Mouse (Mus musculus): ENCODE results near the gene Tor1a.
"Not testable (repeated sequence)": the region's sequence is repeated elsewhere in the genome, so short reads cannot be mapped to it uniquely, and the experiment has no call there.

The Tor1a gene

GRCm38 (mm10) chr2:30954797-30955196, 12.9 kb downstream of the Tor1a start:
- no peak for DNase-seq (ENCODE audit: low spot score)

GRCm38 (mm10) chr2:30952824-30953490, 14.8 kb downstream of the Tor1a start, which contains the start of gene Tor1b:
Tor1b (plus strand) TSS chr2:30952959.
- peak; percentile 95 for DNase-seq (ENCODE audit: low spot score)

GRCm38 (mm10) chr2:30952457-30952823, 15.3 kb downstream of the Tor1a start:
- DNase-seq (ENCODE audit: low spot score): no peak

DNA sequence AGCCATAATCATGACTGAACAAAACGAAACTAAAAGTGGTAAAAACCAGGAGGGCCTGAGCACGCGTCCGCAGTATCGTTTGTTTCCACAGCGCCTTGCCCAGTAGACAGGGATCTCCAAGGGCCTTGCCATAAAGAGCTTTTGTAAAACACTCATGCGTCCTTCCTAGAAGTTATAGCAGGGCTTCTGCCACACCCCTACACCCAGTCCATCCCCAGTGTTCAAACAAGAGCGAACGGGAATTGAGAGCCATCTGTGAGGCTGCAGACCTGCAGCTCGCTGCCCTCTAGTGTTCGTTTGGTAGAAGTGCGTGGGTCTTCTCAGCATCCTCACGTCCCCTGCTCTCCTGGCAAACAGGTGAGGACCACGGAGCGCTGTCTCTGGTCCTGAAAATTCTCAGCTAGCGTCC, 25.1 kb downstream of the Tor1a start:
- peak; percentile 89 for DNase-seq (ENCODE audit: low spot score)

DNA sequence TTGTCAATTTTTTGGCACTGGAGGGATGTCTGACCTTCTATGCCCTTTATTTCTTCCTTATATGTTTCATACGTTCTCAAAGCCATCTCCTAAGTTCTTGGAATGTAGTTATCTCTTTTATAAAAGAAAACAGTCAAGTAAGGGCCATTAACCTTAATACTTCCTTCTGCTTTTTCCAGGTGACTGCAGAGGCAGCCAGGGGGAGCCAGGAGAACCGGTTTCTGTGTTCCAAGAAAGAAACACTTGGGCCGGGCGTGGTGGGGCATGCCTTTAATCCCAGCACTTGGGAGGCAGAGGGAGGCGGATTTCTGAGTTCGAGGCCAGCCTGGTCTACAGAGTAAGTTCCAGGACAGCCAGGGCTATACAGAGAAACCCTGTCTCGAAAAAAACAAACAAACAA, 25.6 kb downstream of the Tor1a start:
- not testable (repeated sequence) for DNase-seq (ENCODE audit: low spot score)

DNA sequence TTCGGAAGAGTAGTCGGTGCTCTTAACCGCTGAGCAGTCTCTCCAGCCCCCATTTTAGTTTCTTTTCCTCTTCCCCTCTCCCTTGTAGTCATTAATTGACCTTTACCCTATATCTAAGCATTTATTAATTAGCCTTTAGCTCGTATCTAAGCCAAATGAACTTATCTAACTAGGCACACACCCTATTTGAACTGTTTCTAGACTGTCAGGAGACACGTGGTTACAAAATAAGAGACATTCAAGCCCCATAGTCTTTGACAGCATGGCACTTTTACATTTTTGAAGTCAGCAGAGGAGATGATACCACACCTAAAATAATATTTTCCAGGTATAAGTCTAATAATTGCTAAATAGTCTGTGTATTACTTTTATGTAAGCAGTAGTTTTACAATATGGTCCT, 26.1 kb downstream of the Tor1a start:
- DNase-seq (ENCODE audit: low spot score): no peak

DNA sequence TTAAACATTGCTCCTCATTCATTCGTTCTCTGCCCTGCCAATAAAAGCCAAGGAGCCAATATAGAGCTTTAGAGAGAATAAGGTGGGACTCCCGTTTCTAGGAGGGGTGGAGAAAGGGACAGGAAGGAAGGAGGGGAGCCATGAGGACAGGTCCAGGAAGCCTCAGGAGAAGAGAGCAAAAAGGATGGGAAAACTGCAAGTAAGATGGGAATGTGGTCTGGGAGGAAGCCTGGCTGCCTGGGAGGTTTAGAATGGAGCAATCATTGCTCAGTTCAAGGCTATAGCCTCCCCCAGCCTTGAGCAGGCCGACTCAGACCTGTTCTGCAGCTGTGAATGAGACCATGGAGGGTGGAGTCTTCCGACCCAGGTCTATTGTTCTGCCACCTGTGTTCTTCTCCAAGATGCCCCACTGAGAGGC, 29.1 kb downstream of the Tor1a start:
- DNase-seq (ENCODE audit: low spot score): no peak

GRCm38 (mm10) chr2:30937731-30938130, 30.0 kb downstream of the Tor1a start:
- DNase-seq (ENCODE audit: low spot score): no peak

- DNase-seq (ENCODE audit: low spot score): no peak
These were observed 30.9 kb downstream of the Tor1a start for GRCm38 (mm10) chr2:30936808-30937207.

DNA sequence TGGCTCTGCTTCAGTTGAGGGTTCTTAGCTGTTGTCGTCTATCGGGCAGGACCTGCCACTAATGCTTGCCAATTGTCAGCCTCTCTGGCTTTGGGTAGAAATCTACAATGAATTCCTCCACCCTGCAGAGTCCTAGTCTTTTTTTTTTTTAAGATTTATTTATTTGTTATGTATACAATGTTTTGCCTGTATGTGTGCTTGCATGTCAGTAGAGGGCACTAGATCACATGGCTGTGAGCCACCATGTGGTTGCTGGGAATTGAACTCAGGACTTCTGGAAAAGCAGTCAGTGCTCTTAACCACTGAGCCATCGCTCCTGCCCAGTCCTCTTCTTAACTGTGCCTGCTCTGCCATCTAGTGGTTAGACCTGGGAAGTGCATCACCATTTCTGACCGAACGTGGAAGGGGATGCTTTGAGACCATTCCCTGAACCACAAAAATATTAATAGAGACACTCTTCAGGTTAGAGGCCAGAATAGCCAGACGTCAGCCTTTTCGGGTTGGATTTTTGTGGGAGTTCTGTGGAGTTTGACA, 33.7 kb downstream of the Tor1a start:
- DNase-seq (ENCODE audit: low spot score): peak; percentile 89

- no peak for DNase-seq (ENCODE audit: low spot score)
These were observed 34.7 kb downstream of the Tor1a start for GRCm38 (mm10) chr2:30933032-30933431.

- DNase-seq (ENCODE audit: low spot score): no peak
These were observed 35.8 kb downstream of the Tor1a start for GRCm38 (mm10) chr2:30931922-30932321.

DNA sequence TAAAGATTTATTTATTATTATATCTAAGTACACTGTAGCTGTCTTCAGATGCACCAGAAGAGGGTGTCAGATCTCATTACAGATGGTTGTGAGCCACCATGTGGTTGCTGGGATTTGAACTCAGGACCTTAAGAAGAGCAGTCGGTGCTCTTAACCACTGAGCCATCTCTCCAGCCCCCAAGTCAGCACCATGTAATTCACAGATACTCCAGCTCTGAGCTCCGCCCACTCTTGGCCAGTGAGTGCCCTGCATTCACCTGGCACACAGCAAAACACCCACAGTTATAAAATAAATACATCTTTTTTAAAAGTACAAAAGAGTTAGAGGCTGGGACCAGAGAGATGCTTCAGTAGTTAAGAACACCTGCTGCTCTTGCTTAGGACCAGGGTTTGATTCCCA, 36.9 kb downstream of the Tor1a start:
- DNase-seq (ENCODE audit: low spot score): not testable (repeated sequence)

DNA sequence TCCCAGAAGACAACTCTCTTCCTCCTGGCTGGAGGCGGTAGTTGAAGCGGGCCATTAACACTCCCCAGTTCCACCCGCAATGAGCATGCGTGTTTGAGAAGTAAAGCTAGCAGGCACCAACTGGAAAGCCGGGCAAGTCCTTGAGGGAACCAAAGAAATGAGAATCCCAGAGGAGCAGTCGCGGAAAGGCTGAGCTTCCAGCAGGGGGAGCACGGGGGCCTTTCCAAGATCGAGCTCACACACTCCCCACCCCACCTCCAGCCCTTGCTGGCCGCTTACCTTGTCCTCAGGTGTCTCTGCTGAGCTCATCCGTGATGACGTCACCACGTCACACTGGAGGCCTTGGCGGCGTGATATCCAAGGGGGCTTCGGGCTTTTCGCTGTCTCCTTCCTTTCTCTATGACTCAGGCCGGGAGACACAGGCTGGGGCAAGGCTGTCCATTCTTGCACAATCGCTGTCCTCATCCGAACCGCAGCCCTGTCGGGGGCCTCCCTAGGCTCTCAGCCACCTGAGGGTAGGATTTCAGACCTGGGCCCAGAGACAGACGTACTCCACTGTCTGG, 38.2 kb downstream of the Tor1a start, which contains the start of gene Ptges:
Gene Ptges (minus strand): TSS at position 381 of the 563 bp plus-strand sequence.
- peak; percentile 84 for DNase-seq (ENCODE audit: low spot score)

DNA sequence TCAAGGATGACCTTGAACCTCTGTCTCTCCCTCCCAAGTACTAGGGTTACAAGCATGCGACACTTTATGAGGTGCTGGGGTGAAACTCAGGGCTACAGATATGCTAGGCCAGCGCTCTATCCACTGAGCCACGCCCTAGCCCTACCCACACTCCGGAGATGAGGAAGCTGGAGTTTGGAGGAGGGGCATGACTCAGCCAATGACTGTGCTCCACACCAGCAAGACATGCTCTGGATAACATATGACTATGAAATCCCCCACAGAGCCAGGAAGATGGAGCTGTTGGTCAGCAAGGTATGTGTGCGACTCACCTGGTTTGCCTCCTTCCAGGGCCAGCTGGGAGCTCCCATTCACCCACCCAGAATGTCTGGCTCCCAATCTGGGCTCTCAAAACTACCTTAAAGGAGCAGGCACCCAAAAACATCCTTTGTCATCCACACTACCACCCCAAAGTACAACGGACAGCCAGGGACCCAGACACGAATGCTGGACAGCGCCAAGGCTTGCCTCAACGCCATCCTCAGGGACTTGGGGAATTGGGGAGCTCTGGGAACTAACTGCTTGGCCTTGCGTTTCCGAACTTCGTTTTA, 38.7 kb downstream of the Tor1a start:
- no peak for DNase-seq (ENCODE audit: low spot score)

GRCm38 (mm10) chr2:30927844-30928628, 39.7 kb downstream of the Tor1a start:
- DNase-seq (ENCODE audit: low spot score): peak; percentile 92

DNA sequence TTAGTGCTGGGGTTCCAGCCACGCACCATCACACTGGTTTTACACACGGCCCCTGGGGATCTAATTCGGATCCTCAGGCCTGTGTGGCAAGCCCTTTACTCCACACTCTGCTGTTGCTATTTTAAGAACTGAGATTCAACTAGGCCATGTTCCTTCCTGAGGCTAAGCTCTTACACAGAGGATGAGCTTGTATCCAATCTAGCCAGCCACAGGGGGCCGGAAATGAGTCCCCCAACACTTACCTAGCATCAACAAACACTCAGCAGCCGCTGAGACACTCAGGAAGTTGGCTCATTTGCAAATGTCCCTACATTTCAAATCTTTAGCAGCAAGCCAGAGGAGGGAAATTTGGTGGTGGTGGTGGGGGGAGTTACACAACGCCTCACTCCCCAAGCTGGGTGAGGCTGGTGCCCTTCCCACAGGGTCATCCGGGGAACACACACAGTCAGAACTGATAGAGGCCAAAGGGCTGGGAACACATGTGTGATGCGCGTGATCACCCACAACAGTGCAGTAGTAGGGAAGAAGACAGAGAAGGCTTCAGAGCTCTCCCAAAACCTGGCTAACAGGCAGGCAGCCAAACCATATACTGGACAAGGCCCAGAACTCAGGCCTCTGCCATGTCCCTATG, 40.5 kb downstream of the Tor1a start:
- DNase-seq (ENCODE audit: low spot score): no peak

DNA sequence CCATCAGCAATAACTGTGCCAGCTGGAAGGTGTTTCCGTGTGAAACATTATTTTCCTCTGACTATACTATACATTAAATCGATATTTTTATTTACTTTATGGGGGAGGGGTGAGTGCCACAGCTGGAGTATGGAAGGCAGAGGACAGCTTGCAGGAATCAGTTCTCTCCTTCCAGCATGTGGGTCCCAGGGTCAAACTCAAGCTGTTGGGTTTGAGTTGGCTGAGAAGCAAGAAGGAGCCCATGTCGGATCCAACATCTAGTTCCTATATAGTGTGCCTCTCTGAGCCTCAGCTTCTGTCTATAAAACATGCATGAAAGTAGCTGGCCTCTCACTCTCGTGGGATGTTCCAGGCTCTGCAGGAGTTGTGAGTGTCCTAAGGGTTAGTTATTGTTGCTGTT, 41.4 kb downstream of the Tor1a start:
- DNase-seq (ENCODE audit: low spot score): no peak

- no peak for DNase-seq (ENCODE audit: low spot score)
These were observed 42.6 kb downstream of the Tor1a start for GRCm38 (mm10) chr2:30925181-30925580.

- DNase-seq (ENCODE audit: low spot score): no peak
These were observed 44.6 kb downstream of the Tor1a start for GRCm38 (mm10) chr2:30923099-30923498.

DNA sequence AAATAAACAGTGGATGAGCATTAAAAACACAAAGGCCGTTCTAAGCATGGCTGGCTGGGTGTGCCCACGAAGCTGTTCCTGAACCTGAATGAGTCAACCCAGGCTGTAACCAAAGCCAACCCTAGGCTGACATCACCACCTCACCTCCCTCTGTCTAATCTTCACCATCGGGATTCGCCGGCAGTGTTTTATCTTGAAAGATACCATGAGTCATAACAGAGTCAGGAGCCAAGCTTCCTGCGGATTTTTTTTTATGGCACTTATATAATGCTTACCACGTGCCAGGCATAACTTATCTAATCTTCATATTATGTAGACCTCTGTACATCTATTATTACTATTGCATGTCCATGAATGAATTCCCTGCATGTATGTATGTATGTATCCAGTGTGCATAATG, 47.5 kb downstream of the Tor1a start:
- no peak for DNase-seq (ENCODE audit: low spot score)

GRCm38 (mm10) chr2:30918780-30919329, 48.9 kb downstream of the Tor1a start:
- no peak for DNase-seq (ENCODE audit: low spot score)

All from retina, embryonic 14.5 days (tissue).